Mouse (Mus musculus): Measurements from ENCODE around the gene Olfm1.

DNA sequence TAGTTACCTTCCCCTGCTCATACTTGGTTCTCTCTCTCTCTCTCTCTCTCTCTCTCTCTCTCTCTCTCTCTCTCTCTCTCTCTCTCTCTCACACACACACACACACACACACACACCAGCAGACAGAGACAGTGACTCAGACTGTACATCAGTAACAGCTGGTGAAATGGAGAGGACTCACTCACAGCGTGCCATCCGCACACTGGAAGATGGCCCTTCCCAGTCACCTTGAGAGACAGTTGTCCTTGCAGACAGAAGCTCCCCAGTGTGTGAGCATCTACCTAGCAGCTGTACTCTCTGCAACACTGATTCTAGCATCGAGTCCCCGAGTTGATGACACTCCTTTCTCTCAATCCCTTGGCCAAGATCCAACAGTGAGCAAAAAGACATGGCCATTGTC, 35.6 kb downstream of the Olfm1 start:
- TF ChIP-seq POLR2A (IDR thresholded peaks at IDR 0.05; ENCODE audit: control insufficient read depth, extremely low read depth, insufficient read depth, low read length, poor library complexity) (no peak), CTCF (IDR thresholded peaks at IDR 0.05; ENCODE audit: borderline replicate concordance, control insufficient read depth, extremely low read depth, insufficient read depth, low read length, poor library complexity) (no peak)

Data from thymus, adult 2 months (tissue).